Mouse (Mus musculus) forebrain, embryonic 11.5 days (tissue): ENCODE data around the gene Khdc4. TPM values are rescaled to one million over a fixed set of nuclear protein-coding genes. Genes with fewer than 3 reads are reported as not detected.

Experiments used
- ATAC-seq: fragments of 200-750 bp; cut with Nextera tagmentation; replicated peaks from 2 replicates; pipeline ENCODE4 v1.8.0; 2017; ENCODE audit warnings: moderate TSS enrichment; ENCODE audit not compliant: low FRiP score
- DNase-seq: peaks from one replicate; pipeline ENCODE4 v3.0.0-alpha.2; 2017; ENCODE audit warnings: low spot score
- H3K27ac ChIP-seq: fragments of 300-500 bp; sonication (generic); 2 replicates; pipeline ENCODE4 v1.5.1; 2014; ENCODE audit warnings: low read depth, low read length
- H3K27me3 ChIP-seq: fragments of 300-500 bp; sonication (generic); 2 replicates; pipeline ENCODE4 v1.6.1; 2014; ENCODE audit warnings: mild to moderate bottlenecking, low read length, mixed read lengths; ENCODE audit not compliant: control insufficient read depth, insufficient read depth
- H3K36me3 ChIP-seq: fragments of 300-500 bp; sonication (generic); 2 replicates; pipeline ENCODE4 v1.6.1; 2014; ENCODE audit warnings: mild to moderate bottlenecking, low read length, moderate library complexity, mixed read lengths; ENCODE audit not compliant: control insufficient read depth, insufficient read depth
- H3K4me1 ChIP-seq: fragments of 300-500 bp; sonication (generic); replicated peaks from 2 replicates; pipeline ENCODE4 v1.6.1; 2014; ENCODE audit warnings: low read length, mixed read lengths; ENCODE audit not compliant: control insufficient read depth, insufficient read depth
- H3K4me2 ChIP-seq: fragments of 300-500 bp; sonication (generic); 2 replicates; pipeline ENCODE4 v1.6.1; 2014; ENCODE audit warnings: low read depth, mild to moderate bottlenecking, low read length, moderate library complexity, mixed read lengths; ENCODE audit not compliant: severe bottlenecking
- H3K4me3 ChIP-seq: fragments of 300-500 bp; sonication (generic); 2 replicates; pipeline ENCODE4 v1.5.1; 2014; ENCODE audit warnings: low read depth, low read length
- H3K9ac ChIP-seq: fragments of 300-500 bp; sonication (generic); 2 replicates; pipeline ENCODE4 v1.6.1; 2014; ENCODE audit warnings: low read length
- H3K9me3 ChIP-seq: fragments of 300-500 bp; sonication (generic); 2 replicates; pipeline ENCODE4 v1.6.1; 2016; ENCODE audit warnings: low read length, mixed read lengths; ENCODE audit not compliant: control insufficient read depth
- whole genome bisulfite sequencing: fragments of 180-500 bp; shearing (Covaris S2); extraction: QIAGEN DNeasy Blood & Tissue Kit; methylation state at CpG from one replicate; pipeline ENCODE4 v1.1.7; 2014; 5-methylcytosine and 5-hydroxymethylcytosine counted together
- polyA plus RNA-seq: library from polyadenylated mRNA; unstranded; fragments of >200 nt; fragmentation: Nextera tagmentation; extraction: Ambion mirVana; gene quantifications from 2 replicates; pipeline ENCODE4 v1.2.1, GENCODE M21; 2014

Khdc4 gene
- polyA plus RNA-seq, 1 experiment from 2014 or later = 116 TPM

GRCm38 (mm10) chr3:88756276-88756675 lies 70.7 kb downstream of the Khdc4 start:
- DNase-seq (no peak), ATAC-seq (no peak; the same call in 1 of the 2 replicates)
- H3K9me3 ChIP-seq = no peaks in the 10 kb centered on the region
- H3K27ac ChIP-seq = peak overlapping the region; percentile 65
- no peaks in the 10 kb centered on the region for H3K27me3 ChIP-seq
- H3K4me2 ChIP-seq = 0 out of 2 replicates have a peak overlapping the region, but pooled peaks have one; percentile 8
- peak overlapping the region; percentile 41; the same call in 1 of the 2 replicates for H3K9ac ChIP-seq
- peaks cover 17% of the 10 kb centered on the region for H3K4me1 ChIP-seq
- WGBS = 46% methylated on average over 4 of the region's 4 CpGs
- H3K36me3 ChIP-seq = peaks cover 13% of the 10 kb centered on the region; the same call in 1 of the 2 replicates
- H3K4me3 ChIP-seq = no peak overlapping the region

GRCm38 (mm10) chr3:88758045-88758500 lies 72.5 kb downstream of the Khdc4 start:
- peaks cover 17% of the 10 kb centered on the region for H3K4me1 ChIP-seq
- peak; percentile 87 for ATAC-seq
- H3K27me3 ChIP-seq = no peaks in the 10 kb centered on the region
- peak overlapping the region; percentile 0; the same call in 1 of the 2 replicates for H3K4me3 ChIP-seq
- H3K27ac ChIP-seq = peak overlapping the region; percentile 87
- 4% methylated on average over 5 of the region's 5 CpGs for WGBS
- no peaks in the 10 kb centered on the region for H3K9me3 ChIP-seq
- peak; percentile 79 for DNase-seq
- peak overlapping the region; percentile 67 for H3K9ac ChIP-seq
- H3K4me2 ChIP-seq = peak overlapping the region; percentile 19
- H3K36me3 ChIP-seq = peaks cover 15% of the 10 kb centered on the region

GRCm38 (mm10) chr3:88761619-88762018 lies 76.0 kb downstream of the Khdc4 start:
- Histone ChIP-seq H3K4me1 (peaks cover 14% of the 10 kb centered on the region), H3K9ac (no peak overlapping the region), H3K9me3 (no peaks in the 10 kb centered on the region), H3K4me3 (no peak overlapping the region), H3K27ac (no peak overlapping the region), H3K36me3 (peaks cover 14% of the 10 kb centered on the region), H3K4me2 (no peak overlapping the region), H3K27me3 (no peaks in the 10 kb centered on the region)
- no peak for ATAC-seq
- WGBS = 94% methylated on average over 19 of the region's 19 CpGs
- no peak for DNase-seq

GRCm38 (mm10) chr3:88762401-88762831 lies 76.8 kb downstream of the Khdc4 start:
- ATAC-seq = no peak
- no peak for DNase-seq
- Histone ChIP-seq H3K9me3 (no peaks in the 10 kb centered on the region), H3K36me3 (peaks cover 14% of the 10 kb centered on the region), H3K4me1 (peaks cover 10% of the 10 kb centered on the region), H3K27me3 (no peaks in the 10 kb centered on the region), H3K4me2 (no peak overlapping the region), H3K27ac (no peak overlapping the region), H3K4me3 (no peak overlapping the region), H3K9ac (no peak overlapping the region)
- 72% methylated on average over 6 of the region's 6 CpGs for WGBS

Other genes with a start within 250 kb of the Khdc4 start
- gene Sema4a, start 224.6 kb upstream of the Khdc4 start, polyA plus RNA-seq = 9.3 and 10.3 TPM in 2 replicates
- 19.4 and 20.4 TPM in 2 replicates for gene Lmna, start 175.8 kb upstream of the Khdc4 start, polyA plus RNA-seq
- gene Mex3a, start 153.4 kb upstream of the Khdc4 start, polyA plus RNA-seq = 44.4 and 46.2 TPM in 2 replicates
- 0.43 and 1.1 TPM in 2 replicates for gene Rab25, start 137.5 kb upstream of the Khdc4 start, polyA plus RNA-seq
- 89.3 and 96.0 TPM in 2 replicates for gene Lamtor2, start 132.7 kb upstream of the Khdc4 start, polyA plus RNA-seq
- 89.2 and 95.0 TPM in 2 replicates for gene Ubqln4, start 132.0 kb upstream of the Khdc4 start, polyA plus RNA-seq
- 142 and 148 TPM in 2 replicates for gene Ssr2, start 109.9 kb upstream of the Khdc4 start, polyA plus RNA-seq
- 118 and 123 TPM in 2 replicates for gene Arhgef2, start 79.8 kb upstream of the Khdc4 start, polyA plus RNA-seq
- gene Rxfp4, start 32.7 kb upstream of the Khdc4 start, polyA plus RNA-seq = not detected in 2 replicates
- 37.9 and 43.4 TPM in 2 replicates for gene Rit1, start 31.0 kb downstream of the Khdc4 start, polyA plus RNA-seq
- 184 and 193 TPM in 2 replicates for gene Syt11, start 89.4 kb downstream of the Khdc4 start, polyA plus RNA-seq
- gene Gon4l, start 149.4 kb downstream of the Khdc4 start, polyA plus RNA-seq = 22.0 and 24.1 TPM in 2 replicates
- 53.5 and 54.2 TPM in 2 replicates for gene Msto1, start 228.2 kb downstream of the Khdc4 start, polyA plus RNA-seq